Mouse (Mus musculus): ENCODE data around the gene Snrpf.
A peak's percentile ranks its signal among the peaks of the same experiment; 100 is the strongest.

Gene Snrpf

DNA sequence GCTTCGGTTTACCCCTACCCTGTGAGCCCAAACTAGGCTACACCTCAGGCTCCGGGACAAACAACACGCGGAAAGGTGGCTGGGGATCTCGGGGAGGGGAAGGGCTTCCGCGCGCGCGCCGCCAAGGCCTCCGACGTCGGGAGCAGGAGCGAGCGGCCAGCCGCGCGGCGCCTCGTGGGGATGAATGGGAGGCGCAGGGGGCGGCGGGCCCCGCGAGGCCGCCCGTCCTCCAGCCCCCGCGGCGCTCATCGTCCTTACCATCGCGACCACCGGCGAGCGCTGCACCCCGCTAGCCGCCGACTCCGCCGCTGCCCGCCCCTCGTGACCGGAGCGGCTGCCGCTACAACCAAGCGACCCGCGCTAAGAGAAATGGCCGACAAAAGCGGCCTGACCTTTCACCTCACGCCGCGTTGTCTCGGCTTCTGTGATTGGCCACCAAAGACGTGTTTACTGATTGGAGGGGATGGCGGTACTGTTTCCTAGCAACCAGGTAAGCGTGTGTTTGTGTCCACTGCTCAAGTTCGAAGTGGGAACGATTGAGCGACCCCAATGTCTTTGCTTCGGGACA, at the start of gene Snrpf:
Gene Snrpf, minus strand, starts transcription at position 426 of the 568 bp plus-strand sequence.
- peak; percentile 78 to 89 for DNase-seq (ENCODE audit: low spot score in 2 of 2)

DNA sequence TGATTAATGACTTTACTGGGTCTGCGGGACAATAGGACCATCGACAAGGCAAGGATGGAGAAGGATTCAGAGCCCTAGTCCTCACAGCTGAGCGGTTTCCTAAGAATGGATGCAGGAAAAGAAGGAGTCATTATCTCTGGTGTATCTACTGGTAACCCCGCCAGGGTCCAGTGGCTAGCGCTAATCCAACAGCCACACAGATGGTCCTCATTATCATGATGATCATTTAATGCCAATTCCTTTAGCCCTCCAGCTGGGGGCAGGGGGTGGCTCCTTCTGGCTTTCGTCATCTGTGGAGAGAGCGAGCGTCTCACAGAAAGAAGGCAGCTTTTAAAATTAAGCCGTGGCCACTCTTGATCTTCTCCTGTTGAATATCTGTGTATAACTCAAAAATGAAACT, 46.4 kb upstream of the Snrpf start:
- DNase-seq (ENCODE audit: low spot score in 2 of 2), result no peak

DNA sequence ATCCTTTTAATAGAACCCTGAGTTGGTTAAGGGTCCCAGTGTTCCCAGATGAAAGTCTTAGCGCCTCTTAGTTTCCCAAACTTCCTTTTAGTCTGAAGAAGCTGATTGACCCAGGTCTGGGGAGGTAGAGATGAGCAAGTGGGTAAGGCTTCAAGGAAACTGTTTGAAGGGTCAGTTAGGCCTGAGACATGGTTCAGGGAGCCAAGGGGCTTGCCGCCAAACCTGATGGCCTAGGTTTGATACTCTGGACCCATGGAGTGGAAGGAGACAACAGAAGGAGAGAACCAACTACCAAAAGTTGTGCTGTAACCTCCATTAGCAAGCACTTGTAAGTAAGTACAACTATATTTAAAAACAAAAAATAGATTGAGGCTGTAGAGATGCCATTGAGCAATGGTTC, 44.5 kb upstream of the Snrpf start:
- no peak for DNase-seq (ENCODE audit: low spot score in 2 of 2)

DNA sequence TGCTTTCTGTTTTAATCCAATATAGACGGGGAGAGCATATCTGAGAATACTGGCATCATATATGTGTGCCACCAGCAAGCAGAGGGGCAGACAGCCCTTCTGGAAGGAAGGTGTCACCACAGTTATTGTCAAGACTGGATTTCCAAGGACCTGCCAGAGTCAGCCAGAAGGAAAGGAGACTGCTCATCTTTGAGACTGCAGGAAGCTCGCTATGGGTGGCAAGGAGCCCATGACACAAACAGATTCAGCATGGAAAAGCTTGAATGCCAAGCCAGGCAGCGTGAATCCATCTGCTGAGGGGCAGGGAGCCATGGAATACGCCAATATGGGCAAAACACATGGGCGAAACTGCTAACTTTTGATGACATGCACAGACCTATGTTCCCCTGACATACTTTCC, 44.1 kb upstream of the Snrpf start:
- no peak for DNase-seq (ENCODE audit: low spot score in 2 of 2)

DNA sequence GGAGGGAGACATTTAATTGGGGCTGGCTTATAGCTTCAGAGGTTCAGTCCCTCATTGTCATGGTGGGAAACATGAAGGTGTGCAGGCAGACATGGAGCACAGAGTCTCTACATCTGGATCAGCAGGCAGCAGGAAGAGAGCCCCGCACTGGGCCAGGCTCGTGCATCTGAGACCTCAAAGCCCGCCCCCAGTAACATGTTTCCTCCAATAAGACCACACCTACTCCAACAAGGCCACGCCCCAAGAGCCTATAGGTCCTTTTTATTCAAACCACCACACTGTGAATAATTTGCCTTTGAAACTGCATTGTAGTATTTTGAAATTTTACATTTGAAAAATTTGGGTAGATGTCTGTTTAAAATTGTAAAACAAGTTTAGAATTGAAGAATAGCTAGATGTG, 42.6 kb upstream of the Snrpf start:
- no peak for DNase-seq (ENCODE audit: low spot score in 2 of 2)

DNA sequence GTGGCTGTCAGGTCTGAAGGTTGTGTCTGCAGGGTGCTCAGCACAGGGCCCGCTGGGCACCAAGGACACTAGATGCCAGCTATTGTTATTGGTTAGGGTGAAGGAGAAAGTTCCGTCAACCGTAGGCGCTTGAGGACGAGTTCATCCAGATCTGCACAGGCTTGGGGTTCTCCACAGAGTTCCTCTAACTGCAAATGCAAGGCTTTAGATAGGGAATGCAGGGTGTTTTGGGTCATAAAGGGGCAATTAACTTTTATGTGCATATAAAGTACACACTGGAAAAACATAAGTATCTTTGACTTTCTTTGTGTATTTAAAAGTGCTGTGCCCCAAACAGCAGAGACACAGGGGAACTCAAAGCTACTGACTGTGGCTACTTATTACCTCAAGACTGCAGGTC, 40.8 kb upstream of the Snrpf start:
- DNase-seq (ENCODE audit: low spot score in 2 of 2), result no peak

DNA sequence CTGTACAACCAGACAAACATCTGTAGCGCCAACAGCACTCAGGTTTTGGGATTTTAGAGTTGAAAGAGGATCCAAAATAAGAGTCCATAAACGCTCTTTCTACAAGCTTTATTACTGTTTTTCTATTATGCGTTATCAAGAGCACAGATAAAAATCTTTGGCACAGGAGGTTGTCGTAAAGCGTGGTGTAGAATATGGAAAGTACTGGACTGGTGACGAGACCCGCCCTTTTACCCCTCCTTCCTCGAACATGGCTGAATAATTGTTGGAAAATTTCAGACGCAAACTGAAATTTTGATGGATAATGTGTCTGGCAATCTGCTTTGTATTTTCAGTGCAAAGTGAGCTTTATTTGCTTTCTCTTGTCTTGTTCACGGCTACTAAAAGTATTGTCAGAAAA, 34.6 kb upstream of the Snrpf start:
- DNase-seq (ENCODE audit: low spot score in 2 of 2), result no peak

DNA sequence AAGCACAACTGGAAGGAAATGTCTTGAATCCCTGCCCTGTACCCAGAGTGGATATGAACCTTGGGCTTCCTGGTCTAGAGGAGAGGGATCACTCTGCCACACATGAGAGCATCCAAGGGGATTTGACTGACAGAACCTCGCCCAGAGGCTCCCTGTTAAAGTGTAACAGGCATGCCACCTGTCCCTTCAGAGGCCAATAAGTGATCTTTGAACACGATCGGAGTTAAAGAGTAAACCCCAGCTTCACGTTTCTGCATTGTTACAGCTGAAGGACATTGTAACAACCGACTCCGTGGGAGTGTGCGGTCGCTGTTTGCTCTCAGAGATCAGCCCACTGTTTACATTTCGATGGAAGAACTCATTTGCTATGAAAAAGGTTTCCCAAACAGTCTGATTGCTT, 34.2 kb upstream of the Snrpf start:
- DNase-seq (ENCODE audit: low spot score in 2 of 2), result no peak

DNA sequence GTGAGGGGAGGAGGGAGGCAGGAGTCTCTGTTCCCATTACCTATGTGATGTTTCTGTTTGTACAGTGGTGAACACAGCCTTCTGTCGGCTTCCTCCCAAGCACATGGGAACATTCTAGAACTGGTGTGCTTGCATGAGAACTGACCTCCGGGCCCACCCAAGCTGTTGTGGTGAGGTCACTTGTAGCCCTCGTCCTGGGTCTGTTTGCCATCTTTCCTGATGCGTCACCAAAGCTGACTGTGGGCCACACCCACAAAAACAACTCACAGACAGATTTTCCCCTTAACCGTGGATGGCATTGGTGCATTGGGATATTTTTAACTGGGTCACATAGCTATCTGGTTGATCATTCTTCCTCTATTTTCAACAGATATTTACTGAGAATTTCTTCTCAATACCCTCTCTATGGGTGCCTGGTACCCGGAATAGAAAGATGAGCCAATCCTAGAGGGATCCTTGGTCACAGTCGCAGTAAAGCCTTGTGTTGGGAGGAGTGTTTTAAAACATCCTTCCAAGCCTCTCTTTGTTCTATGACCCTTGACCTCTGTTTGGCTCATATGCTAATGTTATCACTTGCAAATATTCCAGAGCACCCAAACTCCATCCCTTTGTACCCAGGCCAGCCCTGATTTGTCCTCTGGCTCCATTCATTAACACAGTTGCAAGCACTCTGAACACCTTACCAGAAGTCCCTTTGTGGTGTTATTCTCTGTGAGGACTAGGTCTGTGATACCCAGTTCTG, 31.1 kb upstream of the Snrpf start:
- no peak for DNase-seq (ENCODE audit: low spot score in 2 of 2)

DNA sequence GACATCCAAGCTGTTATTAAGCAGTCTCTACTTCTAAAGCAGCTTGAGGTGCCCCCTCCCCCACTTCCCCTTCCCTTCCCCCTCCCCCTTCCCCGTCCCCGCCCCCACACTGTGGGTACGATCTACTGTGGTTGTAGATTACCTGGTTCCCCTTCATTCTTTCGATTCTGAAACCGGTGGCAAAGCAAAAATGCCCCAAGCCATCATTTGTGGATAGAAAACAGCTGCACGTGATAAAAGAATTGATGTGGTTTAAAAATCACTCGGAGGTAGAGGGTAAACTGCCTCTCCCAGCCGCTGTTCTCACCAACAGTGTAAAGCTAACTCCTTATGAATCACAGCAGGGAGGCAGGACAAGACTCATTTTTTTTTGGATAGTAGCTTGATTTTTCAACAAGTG, 25.3 kb upstream of the Snrpf start:
- no peak for DNase-seq (ENCODE audit: low spot score in 2 of 2)

DNA sequence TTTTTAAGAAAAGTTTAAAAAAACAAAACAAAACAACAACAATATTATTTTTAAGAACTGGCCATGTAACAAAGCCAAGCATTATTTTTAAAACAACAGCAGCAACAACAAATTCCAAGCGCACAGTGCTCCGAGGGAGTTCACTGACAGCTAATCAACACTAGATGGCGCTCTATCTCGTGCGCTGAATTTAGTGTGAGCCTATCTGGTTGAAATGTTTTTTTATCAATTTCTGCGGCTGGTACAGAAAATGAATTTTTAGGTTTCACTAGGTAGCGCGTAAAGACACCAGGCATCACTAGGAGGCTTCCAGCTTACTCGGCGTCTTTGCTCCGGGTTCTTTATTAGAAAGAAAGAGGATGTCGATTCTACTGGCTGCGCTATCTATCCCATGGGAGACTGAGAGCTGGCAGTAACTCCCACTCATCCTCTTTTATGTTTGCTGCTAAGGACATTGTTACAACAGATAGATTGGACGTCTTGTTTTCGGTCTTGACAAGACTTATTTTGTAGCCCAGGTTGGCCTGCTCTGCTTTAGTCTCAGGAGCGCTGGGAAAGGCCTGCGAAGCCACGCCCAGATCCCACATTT, 22.0 kb upstream of the Snrpf start:
- no peak for DNase-seq (ENCODE audit: low spot score in 2 of 2)

DNA sequence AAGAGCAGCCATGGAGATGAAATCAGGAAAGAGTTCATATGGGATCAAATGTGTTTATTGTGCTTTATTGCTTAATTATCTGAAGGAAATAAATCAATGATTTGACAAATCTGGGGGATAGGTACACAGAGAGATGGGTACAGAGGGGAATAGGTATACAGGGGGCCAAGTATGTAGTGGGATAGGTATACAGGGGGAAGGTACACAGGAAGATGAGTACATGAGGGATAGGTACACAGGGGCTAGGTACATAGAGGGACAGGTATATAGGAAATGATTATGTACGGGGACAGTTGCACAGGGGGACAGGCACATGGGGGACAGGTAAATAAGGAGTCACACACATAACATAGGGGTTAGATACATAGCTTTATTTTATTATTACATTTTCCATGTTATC, 21.4 kb upstream of the Snrpf start:
- DNase-seq (ENCODE audit: low spot score in 2 of 2), result no peak

DNA sequence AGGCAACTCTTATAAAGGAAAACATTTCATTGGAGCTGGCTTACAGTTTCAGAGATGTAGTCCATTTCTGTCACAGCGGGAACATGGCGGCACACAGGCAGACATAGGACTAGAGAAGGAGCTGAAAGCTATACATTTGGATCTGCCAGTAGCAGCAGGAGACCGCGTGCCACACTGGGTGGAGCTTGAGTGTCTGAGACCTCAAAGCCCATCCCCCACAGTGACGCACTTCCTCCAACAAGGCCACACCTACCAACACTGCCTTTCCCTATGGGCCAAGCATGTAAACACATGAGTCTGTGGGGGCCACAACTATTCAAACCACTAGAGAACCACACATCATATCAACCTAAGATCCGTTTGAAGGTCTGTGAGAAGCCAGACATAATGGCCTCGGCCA, 19.7 kb upstream of the Snrpf start:
- DNase-seq (ENCODE audit: low spot score in 2 of 2), result no peak

DNA sequence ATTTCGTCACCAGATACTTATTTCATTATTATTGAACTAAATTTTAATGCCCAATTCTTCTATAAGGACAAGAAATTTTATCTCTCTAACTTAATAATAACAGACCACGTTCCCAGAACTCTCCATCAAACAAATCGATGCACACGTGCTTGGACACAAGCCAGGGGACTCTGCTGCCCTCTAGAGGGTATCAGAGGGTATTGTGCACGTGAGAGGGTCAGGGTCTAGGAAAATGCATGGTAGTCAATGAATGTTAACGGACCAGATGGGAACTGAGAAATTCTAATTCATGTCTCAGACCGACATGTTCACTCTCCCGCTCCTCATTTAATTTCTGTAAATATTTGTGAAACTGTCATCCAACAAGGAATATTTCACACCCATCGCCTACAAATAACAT, 18.5 kb upstream of the Snrpf start:
- DNase-seq (ENCODE audit: low spot score in 2 of 2), result no peak

DNA sequence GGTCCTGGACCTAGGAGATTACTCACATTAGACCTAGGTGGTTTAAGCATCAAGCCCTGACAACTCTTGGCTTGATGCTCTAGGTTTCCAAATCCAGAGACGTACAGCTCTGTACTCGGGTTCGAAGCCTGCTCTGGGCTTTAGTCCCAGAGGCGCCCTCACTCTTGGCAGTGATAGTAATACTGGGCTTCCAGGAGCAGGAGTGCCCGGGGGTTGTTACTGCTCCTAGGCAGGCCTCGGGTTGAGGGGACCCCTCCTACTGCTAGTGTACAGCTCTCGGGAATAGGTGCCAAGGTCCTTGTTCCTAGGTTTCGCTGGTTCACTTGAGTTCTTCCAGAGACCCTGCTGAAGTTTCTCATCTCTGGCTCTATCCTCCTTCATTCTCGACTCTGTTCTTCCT, 16.8 kb upstream of the Snrpf start:
- DNase-seq (ENCODE audit: low spot score in 2 of 2), result no peak

DNA sequence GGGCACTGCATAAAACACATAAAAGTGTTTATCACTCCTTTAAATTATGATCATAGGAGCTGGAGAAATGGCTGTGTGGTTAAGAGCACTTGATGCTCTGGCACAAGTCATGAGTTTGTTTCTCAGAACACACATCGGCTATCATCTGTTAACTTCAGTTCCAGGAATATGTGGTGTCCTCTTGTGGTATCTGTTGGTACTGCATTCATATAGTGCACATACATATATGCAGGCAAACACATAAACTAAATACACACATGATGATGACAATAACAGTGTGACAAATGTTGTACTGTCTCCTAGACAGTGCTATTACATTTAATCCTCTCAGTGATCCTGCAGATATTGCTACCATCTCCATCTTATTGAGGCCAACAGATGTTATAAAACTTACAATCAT, 13.8 kb upstream of the Snrpf start:
- DNase-seq (ENCODE audit: low spot score in 2 of 2), result no peak

DNA sequence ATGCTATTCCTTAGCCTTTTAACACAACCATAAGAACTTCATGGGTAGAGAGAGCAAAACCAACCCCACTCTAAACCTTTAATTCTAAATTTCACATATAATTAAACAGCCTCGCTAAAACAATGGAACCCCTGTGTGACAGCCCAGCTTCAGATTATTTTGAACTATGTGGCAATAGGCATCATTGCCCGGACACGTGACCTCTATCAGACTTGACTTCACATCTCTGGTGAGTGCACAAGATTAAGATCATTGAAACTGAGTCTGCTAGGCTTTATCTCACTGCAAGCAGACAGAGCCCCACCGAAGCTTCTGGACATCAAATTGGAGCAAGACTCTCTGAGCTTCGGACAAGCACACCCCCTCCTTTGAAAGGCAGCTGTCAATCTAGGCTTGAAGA, 12.8 kb upstream of the Snrpf start:
- no peak for DNase-seq (ENCODE audit: low spot score in 2 of 2)

DNA sequence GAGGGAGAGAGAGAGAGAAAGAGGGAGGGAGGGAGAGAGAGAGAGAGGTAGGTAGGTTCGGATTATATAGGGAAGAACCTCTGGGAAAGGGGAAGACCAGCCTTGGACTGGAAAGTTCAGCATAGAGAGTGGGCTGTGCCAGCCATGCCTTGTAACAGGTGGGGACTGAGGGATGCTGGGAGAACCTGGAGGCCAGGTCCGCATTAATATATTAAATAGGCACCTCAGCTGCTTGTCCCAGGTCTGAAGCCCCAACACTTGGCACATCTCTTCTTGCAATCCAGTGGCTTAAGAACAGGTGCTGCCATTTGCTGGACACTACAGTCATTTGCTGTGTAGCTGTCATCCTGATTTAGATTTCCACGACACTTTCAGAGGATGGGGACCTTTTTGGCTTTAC, 7.1 kb upstream of the Snrpf start:
- no peak for DNase-seq (ENCODE audit: low spot score in 2 of 2)

DNA sequence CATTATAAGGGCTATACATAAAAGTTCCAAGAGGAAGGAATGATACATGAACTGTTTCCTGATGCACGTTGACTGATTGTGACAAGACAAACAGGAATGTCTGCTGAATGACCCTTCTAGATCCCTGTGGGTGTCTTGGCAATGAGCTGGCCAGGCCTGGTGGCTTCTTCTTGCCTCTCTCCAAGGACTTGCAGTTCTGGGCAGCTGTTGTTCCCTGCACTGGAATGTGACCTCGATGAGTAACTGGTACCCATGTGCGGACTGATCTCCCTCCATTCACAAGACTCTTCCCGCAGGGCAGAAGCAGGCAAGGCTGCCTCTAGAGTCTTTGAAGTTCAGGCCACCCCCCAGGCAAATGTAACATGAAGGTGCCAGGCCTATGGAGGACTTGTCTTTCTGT, 6.3 kb upstream of the Snrpf start:
- DNase-seq (ENCODE audit: low spot score in 2 of 2), result no peak

DNA sequence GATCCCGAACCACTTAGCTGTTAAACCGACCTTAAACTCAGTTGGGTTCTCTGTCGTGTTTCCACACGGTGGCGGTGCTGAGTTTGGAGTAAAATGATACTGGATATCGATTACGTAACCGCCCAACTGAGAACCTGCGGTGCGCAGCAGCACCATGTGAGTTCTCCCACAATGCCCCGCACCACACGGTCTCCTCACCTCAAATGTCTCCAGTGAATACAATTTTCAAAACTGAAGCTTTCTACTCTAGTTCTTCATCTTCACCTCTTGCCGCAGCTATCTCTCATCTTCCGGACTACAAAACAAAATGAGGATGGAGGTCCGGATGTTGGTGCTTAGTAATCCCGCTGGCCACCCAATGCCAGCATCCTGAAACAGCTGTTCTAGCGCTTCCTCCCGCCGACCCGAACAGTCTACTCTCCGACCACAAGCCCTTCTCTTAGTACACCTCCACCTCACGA, 4.5 kb upstream of the Snrpf start:
- peak; percentile 54 to 68 for DNase-seq (ENCODE audit: low spot score in 2 of 2)

DNA sequence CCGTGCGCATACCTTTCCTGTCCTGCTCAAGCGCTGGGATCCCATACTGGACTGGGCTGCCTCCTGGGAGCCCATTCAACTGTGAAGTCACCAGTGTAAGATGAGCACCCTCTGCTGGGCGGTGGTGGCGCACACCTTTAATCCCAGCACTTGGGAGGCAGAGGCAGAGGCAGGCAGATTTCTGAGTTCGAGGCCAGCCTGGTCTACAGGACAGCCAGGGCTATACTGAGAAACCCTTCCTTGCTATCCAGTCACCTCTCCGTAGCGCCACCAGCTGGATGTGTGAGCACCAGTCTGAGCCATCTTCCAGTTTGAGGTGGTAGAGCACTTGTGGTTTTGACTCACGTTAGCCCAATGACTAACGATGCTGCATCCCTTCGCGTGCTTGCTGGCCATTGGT, 3.0 kb upstream of the Snrpf start:
- peak in 1 of 2 experiments; percentile 14 for DNase-seq (ENCODE audit: low spot score in 2 of 2)

DNA sequence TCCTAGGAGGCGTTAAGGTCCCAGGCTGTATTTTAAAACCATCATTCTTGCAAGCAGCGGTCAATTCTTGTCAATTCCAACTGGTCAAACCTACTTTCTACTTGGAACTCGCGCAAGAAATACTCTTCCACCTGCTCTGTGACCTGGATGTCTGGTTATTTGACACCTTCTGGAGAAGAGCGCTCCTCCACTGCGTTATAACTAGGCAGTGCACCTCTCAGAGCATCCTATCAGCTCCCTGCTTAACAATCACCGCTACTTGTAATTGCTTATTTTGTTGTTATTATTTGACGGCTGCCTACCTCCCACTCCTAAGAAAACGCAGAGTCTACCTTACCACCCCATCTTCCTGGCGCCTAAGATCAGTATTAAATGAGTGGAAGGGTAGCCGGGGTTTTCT, 710 bp downstream of the Snrpf start:
- DNase-seq (ENCODE audit: low spot score in 2 of 2), result no peak

DNA sequence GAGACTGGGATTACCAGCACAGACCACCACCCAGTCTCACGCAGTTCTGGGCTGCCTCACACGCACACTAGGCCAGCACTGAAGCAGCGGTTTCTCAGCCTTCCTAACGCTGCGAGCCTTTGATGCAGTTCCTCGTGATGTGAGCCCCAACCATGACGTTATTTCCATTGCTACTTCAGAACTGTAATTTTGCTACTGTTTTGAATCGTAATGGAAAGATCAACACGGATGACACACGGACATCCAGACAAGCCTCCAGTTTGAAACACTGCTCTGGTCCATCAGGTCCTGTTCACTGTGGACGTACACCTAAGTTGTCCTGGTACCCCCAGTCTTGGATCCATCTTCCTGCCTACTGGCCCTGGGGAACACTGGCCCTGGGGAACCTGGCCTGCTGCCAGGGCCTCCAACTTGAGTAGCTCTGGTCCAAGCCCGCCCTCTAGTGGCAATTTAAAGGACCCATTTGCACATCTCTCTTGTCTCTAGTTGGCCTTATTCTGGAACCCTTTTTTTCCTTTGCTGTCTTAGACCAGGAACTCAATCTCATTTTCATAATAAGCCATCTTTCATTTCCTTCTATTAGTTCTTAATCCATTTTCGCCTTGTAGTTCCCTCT, 12.1 kb downstream of the Snrpf start:
- peak; percentile 20 to 60 for DNase-seq (ENCODE audit: low spot score in 2 of 2)
